Mouse (Mus musculus): ENCODE data around the gene 1700056E22Rik.

- no peak for TF ChIP-seq CTCF (IDR thresholded peaks at IDR 0.05; ENCODE audit: low read depth, low read length)
- TF ChIP-seq POLR2A (IDR thresholded peaks at IDR 0.05; ENCODE audit: borderline replicate concordance, low read depth, low read length): no peak
These were observed 19.6 kb upstream of the 1700056E22Rik start for GRCm38 (mm10) chr1:184053711-184054110.

Data from bone marrow macrophage, adult 2 months (primary cell).